Mouse (Mus musculus) intestine, embryonic 15.5 days (tissue): ENCODE data around the gene Dock4. TPM values are rescaled to one million over a fixed set of nuclear protein-coding genes. Genes with fewer than 3 reads are reported as not detected.

Source experiments
- ATAC-seq: fragments of 200-750 bp; cut with Nextera tagmentation; 2 replicates; pipeline ENCODE4 v1.8.0; 2017; ENCODE audit warnings: moderate TSS enrichment, moderate library complexity
- H3K27ac ChIP-seq: fragments of 300-500 bp; sonication (generic); 2 replicates; pipeline ENCODE4 v1.5.1; 2015; ENCODE audit warnings: mild to moderate bottlenecking, inconsistent platforms
- H3K27me3 ChIP-seq: fragments of 300-500 bp; sonication (generic); replicated peaks from 2 replicates; pipeline ENCODE4 v1.6.1; 2015; ENCODE audit warnings: inconsistent platforms
- H3K36me3 ChIP-seq: fragments of 300-500 bp; sonication (generic); 2 replicates; pipeline ENCODE4 v1.6.1; 2015; ENCODE audit warnings: inconsistent platforms
- H3K4me1 ChIP-seq: fragments of 300-500 bp; sonication (generic); replicated peaks from 2 replicates; pipeline ENCODE4 v1.6.1; 2015; ENCODE audit warnings: inconsistent platforms
- H3K4me2 ChIP-seq: fragments of 300-500 bp; sonication (generic); replicated peaks from 2 replicates; pipeline ENCODE4 v1.6.1; 2015; ENCODE audit warnings: mild to moderate bottlenecking, inconsistent platforms
- H3K4me3 ChIP-seq: fragments of 300-500 bp; sonication (generic); replicated peaks from 2 replicates; pipeline ENCODE4 v1.5.1; 2015; ENCODE audit warnings: inconsistent platforms
- H3K9ac ChIP-seq: fragments of 300-500 bp; sonication (generic); 2 replicates; pipeline ENCODE4 v1.6.1; 2015; ENCODE audit warnings: inconsistent platforms
- H3K9me3 ChIP-seq: fragments of 300-500 bp; sonication (generic); 2 replicates; pipeline ENCODE4 v1.6.1; 2016; ENCODE audit warnings: inconsistent platforms
- WGBS: fragments of 180-500 bp; shearing (Covaris S2); methylation state at CpG from one replicate; pipeline ENCODE4 v1.1.7; 2015; 5-methylcytosine and 5-hydroxymethylcytosine counted together
- polyA plus RNA-seq: library from polyadenylated mRNA; unstranded; fragments of >200 nt; fragmentation: Nextera tagmentation; extraction: Ambion mirVana; gene quantifications from 2 replicates; pipeline ENCODE4 v1.2.1, GENCODE M21; 2015

Dock4 gene
- polyA plus RNA-seq, 1 experiment from 2014 or later: 5.7 TPM

- no peak overlapping the region for H3K9ac ChIP-seq
- H3K36me3 ChIP-seq: no peaks in the 10 kb centered on the region
- 92% methylated on average over 4 of the region's 4 CpGs for WGBS
These were observed 77.3 kb downstream of the Dock4 start for GRCm38 (mm10) chr12:40523020-40523419.

GRCm38 (mm10) chr12:40525045-40525444, 79.3 kb downstream of the Dock4 start:
- Histone ChIP-seq H3K27ac (no peak overlapping the region), H3K9me3 (no peaks in the 10 kb centered on the region), H3K9ac (no peak overlapping the region), H3K27me3 (no peaks in the 10 kb centered on the region), H3K4me3 (no peak overlapping the region), H3K4me1 (no peaks in the 10 kb centered on the region), H3K36me3 (no peaks in the 10 kb centered on the region), H3K4me2 (no peak overlapping the region)
- ATAC-seq: no peak
- WGBS: 80% methylated on average over 3 of the region's 3 CpGs

More at GRCm38 (mm10) chr12:40523020-40523419, 77.3 kb downstream of the Dock4 start:
- no peak overlapping the region for H3K4me3 ChIP-seq
- ATAC-seq: no peak
- no peak overlapping the region for H3K27ac ChIP-seq
- H3K4me2 ChIP-seq: no peak overlapping the region
- no peaks in the 10 kb centered on the region for H3K9me3 ChIP-seq
- no peaks in the 10 kb centered on the region for H3K4me1 ChIP-seq
- no peaks in the 10 kb centered on the region for H3K27me3 ChIP-seq

- H3K4me3 ChIP-seq: no peak overlapping the region
- H3K27me3 ChIP-seq: no peaks in the 10 kb centered on the region
- ATAC-seq: no peak
- H3K27ac ChIP-seq: no peak overlapping the region
- H3K9ac ChIP-seq: no peak overlapping the region
- no peaks in the 10 kb centered on the region; the same call in 1 of the 2 replicates for H3K4me1 ChIP-seq
- H3K9me3 ChIP-seq: no peaks in the 10 kb centered on the region
- H3K36me3 ChIP-seq: no peaks in the 10 kb centered on the region
- H3K4me2 ChIP-seq: no peak overlapping the region
- WGBS: 81% methylated on average over 9 of the region's 9 CpGs
These were observed 90.2 kb downstream of the Dock4 start for GRCm38 (mm10) chr12:40535655-40536618.

GRCm38 (mm10) chr12:40537826-40538225, 92.1 kb downstream of the Dock4 start:
- Histone ChIP-seq H3K27ac (no peak overlapping the region), H3K4me2 (no peak overlapping the region), H3K4me3 (no peak overlapping the region), H3K4me1 (no peaks in the 10 kb centered on the region; the same call in 1 of the 2 replicates), H3K27me3 (no peaks in the 10 kb centered on the region), H3K9ac (no peak overlapping the region), H3K9me3 (no peaks in the 10 kb centered on the region), H3K36me3 (no peaks in the 10 kb centered on the region)
- ATAC-seq: no peak
- WGBS: 88% methylated on average over 1 of the region's 1 CpGs

GRCm38 (mm10) chr12:40538318-40538717, 92.6 kb downstream of the Dock4 start:
- Histone ChIP-seq H3K9ac (no peak overlapping the region), H3K4me1 (no peaks in the 10 kb centered on the region; the same call in 1 of the 2 replicates), H3K27ac (no peak overlapping the region), H3K4me3 (no peak overlapping the region), H3K36me3 (no peaks in the 10 kb centered on the region), H3K9me3 (no peaks in the 10 kb centered on the region), H3K27me3 (no peaks in the 10 kb centered on the region), H3K4me2 (no peak overlapping the region)
- 77% methylated on average over 6 of the region's 6 CpGs for WGBS
- peak; percentile 57; the same call in 1 of the 2 replicates for ATAC-seq

- Histone ChIP-seq H3K4me3 (no peak overlapping the region), H3K4me2 (no peak overlapping the region), H3K27me3 (no peaks in the 10 kb centered on the region), H3K36me3 (no peaks in the 10 kb centered on the region), H3K9ac (no peak overlapping the region), H3K9me3 (no peaks in the 10 kb centered on the region), H3K27ac (no peak overlapping the region), H3K4me1 (no peaks in the 10 kb centered on the region; the same call in 1 of the 2 replicates)
- WGBS: 47% methylated on average over 6 of the region's 6 CpGs
- ATAC-seq: peak; percentile 92
These were observed 93.0 kb downstream of the Dock4 start for GRCm38 (mm10) chr12:40538780-40539179.

GRCm38 (mm10) chr12:40544273-40544672, 98.5 kb downstream of the Dock4 start:
- 88% methylated on average over 3 of the region's 3 CpGs for WGBS
- Histone ChIP-seq H3K36me3 (no peaks in the 10 kb centered on the region), H3K4me3 (no peak overlapping the region), H3K4me2 (no peak overlapping the region), H3K4me1 (no peaks in the 10 kb centered on the region), H3K27ac (no peak overlapping the region), H3K9me3 (no peaks in the 10 kb centered on the region), H3K9ac (no peak overlapping the region), H3K27me3 (no peaks in the 10 kb centered on the region)
- ATAC-seq: no peak

- no peaks in the 10 kb centered on the region for H3K36me3 ChIP-seq
- no peak for ATAC-seq
- H3K27ac ChIP-seq: no peak overlapping the region
- no peak overlapping the region for H3K4me3 ChIP-seq
- no peak overlapping the region for H3K4me2 ChIP-seq
- H3K4me1 ChIP-seq: no peaks in the 10 kb centered on the region
- no peaks in the 10 kb centered on the region for H3K27me3 ChIP-seq
- H3K9me3 ChIP-seq: no peaks in the 10 kb centered on the region
- WGBS: 68% methylated on average over 5 of the region's 5 CpGs
- H3K9ac ChIP-seq: no peak overlapping the region
These were observed 101.1 kb downstream of the Dock4 start for GRCm38 (mm10) chr12:40546827-40547226.

GRCm38 (mm10) chr12:40551317-40551716, 105.6 kb downstream of the Dock4 start:
- H3K9ac ChIP-seq: no peak overlapping the region
- H3K4me2 ChIP-seq: no peak overlapping the region
- H3K27me3 ChIP-seq: no peaks in the 10 kb centered on the region
- H3K36me3 ChIP-seq: no peaks in the 10 kb centered on the region
- no peaks in the 10 kb centered on the region for H3K9me3 ChIP-seq
- H3K4me1 ChIP-seq: no peaks in the 10 kb centered on the region
- no peak for ATAC-seq
- H3K4me3 ChIP-seq: no peak overlapping the region
- 91% methylated on average over 3 of the region's 3 CpGs for WGBS
- no peak overlapping the region for H3K27ac ChIP-seq

GRCm38 (mm10) chr12:40552201-40552600, 106.4 kb downstream of the Dock4 start:
- Histone ChIP-seq H3K4me3 (no peak overlapping the region), H3K27me3 (no peaks in the 10 kb centered on the region), H3K9ac (no peak overlapping the region), H3K27ac (no peak overlapping the region), H3K9me3 (no peaks in the 10 kb centered on the region), H3K36me3 (no peaks in the 10 kb centered on the region), H3K4me2 (no peak overlapping the region), H3K4me1 (no peaks in the 10 kb centered on the region)
- 57% methylated on average over 1 of the region's 1 CpGs for WGBS
- no peak for ATAC-seq

GRCm38 (mm10) chr12:40553929-40554328, 108.2 kb downstream of the Dock4 start:
- H3K9me3 ChIP-seq: no peaks in the 10 kb centered on the region
- no peaks in the 10 kb centered on the region for H3K4me1 ChIP-seq
- H3K9ac ChIP-seq: no peak overlapping the region
- no peak for ATAC-seq
- no peak overlapping the region for H3K27ac ChIP-seq
- no peak overlapping the region for H3K4me2 ChIP-seq
- H3K36me3 ChIP-seq: no peaks in the 10 kb centered on the region
- H3K4me3 ChIP-seq: no peak overlapping the region
- WGBS: 87% methylated on average over 2 of the region's 2 CpGs
- no peaks in the 10 kb centered on the region for H3K27me3 ChIP-seq

GRCm38 (mm10) chr12:40554941-40555511, 109.3 kb downstream of the Dock4 start:
- Histone ChIP-seq H3K27me3 (no peaks in the 10 kb centered on the region), H3K36me3 (no peaks in the 10 kb centered on the region), H3K4me3 (no peak overlapping the region), H3K4me1 (no peaks in the 10 kb centered on the region), H3K27ac (no peak overlapping the region), H3K4me2 (no peak overlapping the region), H3K9me3 (no peaks in the 10 kb centered on the region), H3K9ac (no peak overlapping the region)
- no peak for ATAC-seq
- WGBS: 85% methylated on average over 6 of the region's 6 CpGs
